Mouse (Mus musculus) neural tube, embryonic 15.5 days (tissue): ENCODE data around the gene Trim75. TPM values are rescaled to one million over a fixed set of nuclear protein-coding genes. Genes with fewer than 3 reads are reported as not detected.
A peak's percentile ranks its signal among the peaks of the same experiment; 100 is the strongest.
"Not testable (repeated sequence)": the region's sequence is repeated elsewhere in the genome, so short reads cannot be mapped to it uniquely, and the experiment has no call there.

ENCODE experiments used
- ATAC-seq: fragments of 200-750 bp; cut with Nextera tagmentation; 2 replicates; pipeline ENCODE4 v1.8.0; 2017; ENCODE audit warnings: mild to moderate bottlenecking, moderate TSS enrichment, moderate library complexity; ENCODE audit not compliant: low FRiP score
- H3K27ac ChIP-seq: fragments of 300-500 bp; sonication (generic); replicated peaks from 2 replicates; pipeline ENCODE4 v1.5.1; 2015; ENCODE audit warnings: mild to moderate bottlenecking, inconsistent platforms
- H3K27me3 ChIP-seq: fragments of 300-500 bp; sonication (generic); replicated peaks from 2 replicates; pipeline ENCODE4 v1.6.1; 2015; ENCODE audit warnings: inconsistent platforms
- H3K36me3 ChIP-seq: fragments of 300-500 bp; sonication (generic); 2 replicates; pipeline ENCODE4 v1.6.1; 2015; ENCODE audit warnings: inconsistent platforms
- H3K4me1 ChIP-seq: fragments of 300-500 bp; sonication (generic); 2 replicates; pipeline ENCODE4 v1.6.1; 2015; ENCODE audit warnings: inconsistent platforms
- H3K4me2 ChIP-seq: fragments of 300-500 bp; sonication (generic); 2 replicates; pipeline ENCODE4 v1.6.1; 2015; ENCODE audit warnings: inconsistent platforms, mild to moderate bottlenecking, moderate library complexity
- H3K4me3 ChIP-seq: fragments of 300-500 bp; sonication (generic); replicated peaks from 2 replicates; pipeline ENCODE4 v1.5.1; 2015; ENCODE audit warnings: mild to moderate bottlenecking, inconsistent platforms
- H3K9ac ChIP-seq: fragments of 300-500 bp; sonication (generic); replicated peaks from 2 replicates; pipeline ENCODE4 v1.6.1; 2015; ENCODE audit warnings: mild to moderate bottlenecking, inconsistent platforms
- H3K9me3 ChIP-seq: fragments of 300-500 bp; sonication (generic); replicated peaks from 2 replicates; pipeline ENCODE4 v1.6.1; 2016; ENCODE audit warnings: inconsistent platforms
- WGBS: fragments of 180-500 bp; shearing (Covaris S2); methylation state at CpG from one replicate; pipeline ENCODE4 v1.1.7; 2015; ENCODE audit warnings: mixed read lengths; 5-methylcytosine and 5-hydroxymethylcytosine counted together
- polyA plus RNA-seq: library from polyadenylated mRNA; unstranded; fragments of >200 nt; fragmentation: Nextera tagmentation; extraction: Ambion mirVana; gene quantifications from 2 replicates; pipeline ENCODE4 v1.2.1, GENCODE M21; 2015

The Trim75 gene
- 0.10 and 0.15 TPM in 2 replicates for polyA plus RNA-seq

GRCm38 (mm10) chr8:64987731-64988130 lies at the start of gene Trim75:
TSS of gene Trim75 (minus strand) at chr8:64987831.
- Histone ChIP-seq H3K4me1 (no peaks in the 10 kb centered on the region), H3K9ac (no peak within 1 kb of the TSS), H3K27me3 (no peaks in the 10 kb centered on the region), H3K27ac (no peak within 1 kb of the TSS), H3K9me3 (no peaks in the 10 kb centered on the region), H3K4me2 (no peak within 1 kb of the TSS), H3K36me3 (no peaks in the 10 kb centered on the region), H3K4me3 (no peak within 1 kb of the TSS)
- 92% methylated on average over 4 of the region's 4 CpGs for WGBS
- no peak for ATAC-seq

GRCm38 (mm10) chr8:65037117-65037533 lies 49.5 kb upstream of the Trim75 start, which contains the start of gene Apela:
TSS of gene Apela (minus strand) at chr8:65037336.
- H3K9ac ChIP-seq = peak within 1 kb of the TSS; percentile 23
- peak within 1 kb of the TSS; percentile 37 for H3K4me3 ChIP-seq
- peak; percentile 59 for ATAC-seq
- H3K27me3 ChIP-seq = no peaks in the 10 kb centered on the region
- H3K4me2 ChIP-seq = peak within 1 kb of the TSS; percentile 71
- WGBS = under 1% methylated on average over 8 of the region's 8 CpGs
- no peaks in the 10 kb centered on the region for H3K36me3 ChIP-seq
- no peaks in the 10 kb centered on the region for H3K9me3 ChIP-seq
- H3K27ac ChIP-seq = no peak within 1 kb of the TSS; the same call in 1 of the 2 replicates
- H3K4me1 ChIP-seq = peaks cover 14% of the 10 kb centered on the region

GRCm38 (mm10) chr8:65034136-65034535 lies 46.5 kb upstream of the Trim75 start:
- H3K36me3 ChIP-seq = no peaks in the 10 kb centered on the region
- no peak overlapping the region for H3K9ac ChIP-seq
- H3K9me3 ChIP-seq = no peaks in the 10 kb centered on the region
- no peak overlapping the region for H3K27ac ChIP-seq
- H3K4me1 ChIP-seq = peaks cover 14% of the 10 kb centered on the region
- H3K4me2 ChIP-seq = no peak overlapping the region
- no peak overlapping the region for H3K4me3 ChIP-seq
- no peak for ATAC-seq
- no peaks in the 10 kb centered on the region for H3K27me3 ChIP-seq
- 14% methylated on average over 2 of the region's 2 CpGs for WGBS

- Histone ChIP-seq H3K4me1 (peaks cover 14% of the 10 kb centered on the region), H3K4me3 (no peak overlapping the region), H3K4me2 (no peak overlapping the region), H3K9ac (no peak overlapping the region), H3K27me3 (no peaks in the 10 kb centered on the region), H3K9me3 (no peaks in the 10 kb centered on the region), H3K36me3 (no peaks in the 10 kb centered on the region), H3K27ac (no peak overlapping the region)
- ATAC-seq = no peak
- 85% methylated on average over 13 of the region's 13 CpGs for WGBS
Measured at GRCm38 (mm10) chr8:65033056-65033455, 45.4 kb upstream of the Trim75 start.

- Histone ChIP-seq H3K36me3 (no peaks in the 10 kb centered on the region), H3K27me3 (no peaks in the 10 kb centered on the region), H3K9ac (no peak overlapping the region), H3K4me3 (no peak overlapping the region), H3K4me1 (peaks cover 8% of the 10 kb centered on the region), H3K27ac (no peak overlapping the region), H3K9me3 (no peaks in the 10 kb centered on the region), H3K4me2 (no peak overlapping the region)
- ATAC-seq = no peak
- WGBS = 100% methylated on average over 1 of the region's 1 CpGs
Measured at GRCm38 (mm10) chr8:65032107-65032506, 44.5 kb upstream of the Trim75 start.

- Histone ChIP-seq H3K9ac (no peak overlapping the region), H3K27me3 (no peaks in the 10 kb centered on the region), H3K4me3 (no peak overlapping the region), H3K9me3 (no peaks in the 10 kb centered on the region), H3K4me2 (no peak overlapping the region), H3K27ac (no peak overlapping the region), H3K36me3 (no peaks in the 10 kb centered on the region), H3K4me1 (peaks cover 3% of the 10 kb centered on the region; the same call in 1 of the 2 replicates)
- ATAC-seq = no peak
- 78% methylated on average over 4 of the region's 4 CpGs for WGBS
Measured at GRCm38 (mm10) chr8:65030735-65031485, 43.3 kb upstream of the Trim75 start.

GRCm38 (mm10) chr8:65029776-65030175 lies 42.1 kb upstream of the Trim75 start:
- no peak overlapping the region for H3K27ac ChIP-seq
- H3K4me3 ChIP-seq = no peak overlapping the region
- no peak overlapping the region for H3K9ac ChIP-seq
- 90% methylated on average over 4 of the region's 4 CpGs for WGBS
- no peaks in the 10 kb centered on the region for H3K27me3 ChIP-seq
- H3K9me3 ChIP-seq = no peaks in the 10 kb centered on the region
- ATAC-seq = no peak
- no peaks in the 10 kb centered on the region for H3K4me1 ChIP-seq
- H3K36me3 ChIP-seq = no peaks in the 10 kb centered on the region
- H3K4me2 ChIP-seq = no peak overlapping the region

- no peak overlapping the region for H3K4me2 ChIP-seq
- H3K36me3 ChIP-seq = no peaks in the 10 kb centered on the region
- no peaks in the 10 kb centered on the region for H3K27me3 ChIP-seq
- no peak overlapping the region for H3K27ac ChIP-seq
- no peaks in the 10 kb centered on the region for H3K9me3 ChIP-seq
- 89% methylated on average over 12 of the region's 12 CpGs for WGBS
- no peak overlapping the region for H3K4me3 ChIP-seq
- H3K9ac ChIP-seq = no peak overlapping the region
- H3K4me1 ChIP-seq = no peaks in the 10 kb centered on the region
- ATAC-seq = no peak
Measured at GRCm38 (mm10) chr8:65028959-65029686, 41.5 kb upstream of the Trim75 start.

- 53% methylated on average over 8 of the region's 8 CpGs for WGBS
- Histone ChIP-seq H3K4me3 (no peak overlapping the region), H3K4me1 (no peaks in the 10 kb centered on the region), H3K27me3 (no peaks in the 10 kb centered on the region), H3K9me3 (no peaks in the 10 kb centered on the region), H3K27ac (no peak overlapping the region), H3K4me2 (no peak overlapping the region), H3K36me3 (no peaks in the 10 kb centered on the region), H3K9ac (no peak overlapping the region)
- no peak for ATAC-seq
Measured at GRCm38 (mm10) chr8:65022485-65022884, 34.9 kb upstream of the Trim75 start.

- H3K36me3 ChIP-seq = no peaks in the 10 kb centered on the region
- no peak within 1 kb of the TSS for H3K27ac ChIP-seq
- no peaks in the 10 kb centered on the region for H3K27me3 ChIP-seq
- no peaks in the 10 kb centered on the region for H3K4me1 ChIP-seq
- ATAC-seq = no peak
- H3K9ac ChIP-seq = no peak within 1 kb of the TSS
- WGBS = 90% methylated on average over 8 of the region's 8 CpGs
- H3K9me3 ChIP-seq = no peaks in the 10 kb centered on the region
- no peak within 1 kb of the TSS for H3K4me2 ChIP-seq
- H3K4me3 ChIP-seq = no peak within 1 kb of the TSS
Measured at GRCm38 (mm10) chr8:65018423-65018822, 30.8 kb upstream of the Trim75 start, which contains the start of the genes Trim61 and Trim60. TSS of gene Trim61 (minus strand) at chr8:65018523. TSS of gene Trim60 (minus strand) at chr8:65018584.

GRCm38 (mm10) chr8:65007616-65008015 lies 20.0 kb upstream of the Trim75 start:
- not testable (repeated sequence) for H3K4me1 ChIP-seq, ATAC-seq, H3K9ac ChIP-seq, H3K9me3 ChIP-seq, H3K36me3 ChIP-seq, H3K27ac ChIP-seq, H3K4me3 ChIP-seq, H3K27me3 ChIP-seq, H3K4me2 ChIP-seq
- 77% methylated on average over 6 of the region's 6 CpGs for WGBS
